Mouse (Mus musculus): ENCODE measurements around the gene Arap1. TPM values are rescaled to one million over a fixed set of nuclear protein-coding genes. Genes with fewer than 3 reads are reported as not detected.

Arap1 gene
- polyA plus RNA-seq, 1 experiment = 363 TPM

GRCm38 (mm10) chr7:101421529-101421928, 73.7 kb downstream of the Arap1 start, which contains the start of gene Pde2a:
Gene Pde2a (plus strand): TSS chr7:101421691.
- no peaks in the 10 kb centered on the region for H3K4me1 ChIP-seq (ENCODE audit: control insufficient read depth, insufficient read depth, low read length)
- H3K4me3 ChIP-seq (ENCODE audit: insufficient read depth, low read length) = no peak within 1 kb of the TSS
- TF ChIP-seq POLR2A (IDR thresholded peaks at IDR 0.05; ENCODE audit: borderline replicate concordance, low read depth, low read length) (no peak), CTCF (IDR thresholded peaks at IDR 0.05; ENCODE audit: low read depth, low read length) (no peak)
- no peak within 1 kb of the TSS for H3K27ac ChIP-seq (ENCODE audit: insufficient read depth, low read depth, low read length)

GRCm38 (mm10) chr7:101422069-101422468, 74.2 kb downstream of the Arap1 start:
- no peak for TF ChIP-seq CTCF (IDR thresholded peaks at IDR 0.05; ENCODE audit: low read depth, low read length)
- no peak for TF ChIP-seq POLR2A (IDR thresholded peaks at IDR 0.05; ENCODE audit: borderline replicate concordance, low read depth, low read length)
- Histone ChIP-seq H3K27ac (ENCODE audit: insufficient read depth, low read depth, low read length) (no peak overlapping the region), H3K4me1 (ENCODE audit: control insufficient read depth, insufficient read depth, low read length) (no peaks in the 10 kb centered on the region), H3K4me3 (ENCODE audit: insufficient read depth, low read length) (no peak overlapping the region)

- Histone ChIP-seq H3K4me3 (ENCODE audit: insufficient read depth, low read length) (no peak overlapping the region), H3K27ac (ENCODE audit: insufficient read depth, low read depth, low read length) (no peak overlapping the region), H3K4me1 (ENCODE audit: control insufficient read depth, insufficient read depth, low read length) (no peaks in the 10 kb centered on the region)
- TF ChIP-seq CTCF (IDR thresholded peaks at IDR 0.05; ENCODE audit: low read depth, low read length) = no peak
- TF ChIP-seq POLR2A (IDR thresholded peaks at IDR 0.05; ENCODE audit: borderline replicate concordance, low read depth, low read length) = no peak
Measured at GRCm38 (mm10) chr7:101422646-101423045, 74.8 kb downstream of the Arap1 start.

- Histone ChIP-seq H3K4me3 (ENCODE audit: insufficient read depth, low read length) (no peak overlapping the region), H3K4me1 (ENCODE audit: control insufficient read depth, insufficient read depth, low read length) (no peaks in the 10 kb centered on the region), H3K27ac (ENCODE audit: insufficient read depth, low read depth, low read length) (no peak overlapping the region)
- TF ChIP-seq POLR2A (IDR thresholded peaks at IDR 0.05; ENCODE audit: borderline replicate concordance, low read depth, low read length) = no peak
- no peak for TF ChIP-seq CTCF (IDR thresholded peaks at IDR 0.05; ENCODE audit: low read depth, low read length)
Measured at GRCm38 (mm10) chr7:101423970-101424369, 76.1 kb downstream of the Arap1 start.

- TF ChIP-seq POLR2A (IDR thresholded peaks at IDR 0.05; ENCODE audit: borderline replicate concordance, low read depth, low read length) (no peak), CTCF (IDR thresholded peaks at IDR 0.05; ENCODE audit: low read depth, low read length) (no peak)
- H3K27ac ChIP-seq (ENCODE audit: insufficient read depth, low read depth, low read length) = no peak overlapping the region
- no peak overlapping the region for H3K4me3 ChIP-seq (ENCODE audit: insufficient read depth, low read length)
- H3K4me1 ChIP-seq (ENCODE audit: control insufficient read depth, insufficient read depth, low read length) = no peaks in the 10 kb centered on the region
Measured at GRCm38 (mm10) chr7:101426692-101427091, 78.8 kb downstream of the Arap1 start.

- Histone ChIP-seq H3K4me1 (ENCODE audit: control insufficient read depth, insufficient read depth, low read length) (no peaks in the 10 kb centered on the region), H3K4me3 (ENCODE audit: insufficient read depth, low read length) (no peak overlapping the region), H3K27ac (ENCODE audit: insufficient read depth, low read depth, low read length) (no peak overlapping the region)
- TF ChIP-seq CTCF (IDR thresholded peaks at IDR 0.05; ENCODE audit: low read depth, low read length) = peak; percentile 82
- TF ChIP-seq POLR2A (IDR thresholded peaks at IDR 0.05; ENCODE audit: borderline replicate concordance, low read depth, low read length) = no peak
Measured at GRCm38 (mm10) chr7:101427736-101428135, 79.9 kb downstream of the Arap1 start.

GRCm38 (mm10) chr7:101435038-101435437, 87.2 kb downstream of the Arap1 start:
- Histone ChIP-seq H3K4me1 (ENCODE audit: control insufficient read depth, insufficient read depth, low read length) (no peaks in the 10 kb centered on the region), H3K27ac (ENCODE audit: insufficient read depth, low read depth, low read length) (no peak overlapping the region), H3K4me3 (ENCODE audit: insufficient read depth, low read length) (no peak overlapping the region)
- TF ChIP-seq CTCF (IDR thresholded peaks at IDR 0.05; ENCODE audit: low read depth, low read length) (no peak), POLR2A (IDR thresholded peaks at IDR 0.05; ENCODE audit: borderline replicate concordance, low read depth, low read length) (no peak)

GRCm38 (mm10) chr7:101437876-101438275, 90.0 kb downstream of the Arap1 start:
- no peak for TF ChIP-seq POLR2A (IDR thresholded peaks at IDR 0.05; ENCODE audit: borderline replicate concordance, low read depth, low read length)
- TF ChIP-seq CTCF (IDR thresholded peaks at IDR 0.05; ENCODE audit: low read depth, low read length) = no peak
- Histone ChIP-seq H3K4me3 (ENCODE audit: insufficient read depth, low read length) (no peak overlapping the region), H3K27ac (ENCODE audit: insufficient read depth, low read depth, low read length) (no peak overlapping the region), H3K4me1 (ENCODE audit: control insufficient read depth, insufficient read depth, low read length) (no peaks in the 10 kb centered on the region)

- Histone ChIP-seq H3K4me1 (ENCODE audit: control insufficient read depth, insufficient read depth, low read length) (no peaks in the 10 kb centered on the region), H3K27ac (ENCODE audit: insufficient read depth, low read depth, low read length) (no peak overlapping the region), H3K4me3 (ENCODE audit: insufficient read depth, low read length) (no peak overlapping the region)
- TF ChIP-seq POLR2A (IDR thresholded peaks at IDR 0.05; ENCODE audit: borderline replicate concordance, low read depth, low read length) (no peak), CTCF (IDR thresholded peaks at IDR 0.05; ENCODE audit: low read depth, low read length) (no peak)
Measured at GRCm38 (mm10) chr7:101443093-101443492, 95.2 kb downstream of the Arap1 start.

GRCm38 (mm10) chr7:101444211-101444610, 96.3 kb downstream of the Arap1 start:
- H3K4me1 ChIP-seq (ENCODE audit: control insufficient read depth, insufficient read depth, low read length) = no peaks in the 10 kb centered on the region
- TF ChIP-seq POLR2A (IDR thresholded peaks at IDR 0.05; ENCODE audit: borderline replicate concordance, low read depth, low read length) = no peak
- no peak for TF ChIP-seq CTCF (IDR thresholded peaks at IDR 0.05; ENCODE audit: low read depth, low read length)

GRCm38 (mm10) chr7:101449855-101450254, 102.0 kb downstream of the Arap1 start:
- Histone ChIP-seq H3K4me1 (ENCODE audit: control insufficient read depth, insufficient read depth, low read length) (peaks cover 11% of the 10 kb centered on the region), H3K4me3 (ENCODE audit: insufficient read depth, low read length) (no peak overlapping the region), H3K27ac (ENCODE audit: insufficient read depth, low read depth, low read length) (no peak overlapping the region)
- TF ChIP-seq CTCF (IDR thresholded peaks at IDR 0.05; ENCODE audit: low read depth, low read length) = no peak
- no peak for TF ChIP-seq POLR2A (IDR thresholded peaks at IDR 0.05; ENCODE audit: borderline replicate concordance, low read depth, low read length)

More at GRCm38 (mm10) chr7:101444211-101444610, 96.3 kb downstream of the Arap1 start:
- no peak overlapping the region for H3K4me3 ChIP-seq (ENCODE audit: insufficient read depth, low read length)
- no peak overlapping the region for H3K27ac ChIP-seq (ENCODE audit: insufficient read depth, low read depth, low read length)

All from bone marrow macrophage, adult 2 months (primary cell).